Mouse (Mus musculus): ENCODE data around the gene Pfkp.

DNA sequence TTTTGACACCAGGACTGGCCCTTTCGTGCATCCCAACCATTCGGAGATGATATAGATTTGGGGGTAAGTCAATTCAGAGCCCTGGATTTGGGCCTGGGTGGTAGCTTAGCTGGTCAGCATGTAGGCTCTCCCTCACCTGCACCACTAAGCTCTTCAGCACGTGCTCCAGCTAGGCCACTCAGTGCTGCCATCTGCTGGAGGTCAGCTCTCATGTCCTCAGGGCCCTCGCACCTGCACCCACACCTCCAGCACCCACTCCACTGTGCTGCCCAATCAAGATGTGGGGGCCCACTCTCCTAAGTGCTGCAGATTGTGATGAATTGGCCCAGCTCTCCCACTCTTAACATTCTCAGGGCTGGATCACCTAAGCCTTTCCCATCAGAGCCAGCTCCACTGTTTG, 41.4 kb upstream of the Pfkp start:
- TF ChIP-seq GATA1 (IDR thresholded peaks at IDR 0.05; ENCODE audit: borderline replicate concordance, low read length) (no peak), FLI1 (IDR thresholded peaks at IDR 0.05; ENCODE audit: low read length) (no peak)

All from megakaryocyte, embryonic 14.5 days (primary cell).